Mouse (Mus musculus) heart, embryonic 14.5 days (tissue): ENCODE data around the gene Dmwd. TPM values are rescaled to one million over a fixed set of nuclear protein-coding genes. Genes with fewer than 3 reads are reported as not detected.

Source experiments
- ATAC-seq: fragments of 200-750 bp; cut with Nextera tagmentation; 2 replicates; pipeline ENCODE4 v1.8.0; 2017; ENCODE audit warnings: low read depth, moderate TSS enrichment; ENCODE audit not compliant: insufficient number of reproducible peaks, insufficient read depth, low FRiP score
- H3K27ac ChIP-seq, 2 experiments: fragments of 200-500 bp in 1 of 2; fragments of 300-500 bp in 1 of 2; sonication (generic) in 1 of 2; replicated peaks in 1 of 2; 2 replicates each; pipeline ENCODE4 v1.5.1; 2012 to 2014; ENCODE audit warnings: low read depth in 2 of 2, low read length in 2 of 2, control low read depth in 1 of 2, mild to moderate bottlenecking in 1 of 2, mixed read lengths in 1 of 2; ENCODE audit not compliant: control insufficient read depth in 1 of 2, insufficient read depth in 1 of 2
- H3K27me3 ChIP-seq: fragments of 300-500 bp; sonication (generic); 2 replicates; pipeline ENCODE4 v1.6.1; 2014; ENCODE audit warnings: mild to moderate bottlenecking, low read length, control low read depth; ENCODE audit not compliant: control insufficient read depth, insufficient read depth
- H3K36me3 ChIP-seq: fragments of 300-500 bp; sonication (generic); 2 replicates; pipeline ENCODE4 v1.6.1; 2014; ENCODE audit warnings: mild to moderate bottlenecking, control low read depth, low read length, mixed read lengths; ENCODE audit not compliant: control insufficient read depth, insufficient read depth
- H3K4me1 ChIP-seq, 2 experiments: fragments of 200-500 bp in 1 of 2; fragments of 300-500 bp in 1 of 2; sonication (generic) in 1 of 2; 2 replicates each; pipeline ENCODE4 v1.6.1; 2012 to 2014; ENCODE audit warnings: low read length in 2 of 2, control low read depth in 1 of 2, mixed read lengths in 1 of 2; ENCODE audit not compliant: control insufficient read depth in 2 of 2, insufficient read depth in 2 of 2
- H3K4me2 ChIP-seq: fragments of 300-500 bp; sonication (generic); 2 replicates; pipeline ENCODE4 v1.6.1; 2014; ENCODE audit warnings: mild to moderate bottlenecking, low read length
- H3K4me3 ChIP-seq, 2 experiments: fragments of 200-500 bp in 1 of 2; fragments of 300-500 bp in 1 of 2; sonication (generic) in 1 of 2; 2 replicates each; pipeline ENCODE4 v1.5.1; 2012 to 2014; ENCODE audit warnings: low read length in 2 of 2, mild to moderate bottlenecking in 2 of 2, control low read depth in 1 of 2, low read depth in 1 of 2, moderate library complexity in 1 of 2; ENCODE audit not compliant: control insufficient read depth in 1 of 2, insufficient read depth in 1 of 2
- H3K9ac ChIP-seq: fragments of 300-500 bp; sonication (generic); 2 replicates; pipeline ENCODE4 v1.6.1; 2014; ENCODE audit warnings: mild to moderate bottlenecking, low read length
- H3K9me3 ChIP-seq: fragments of 300-500 bp; sonication (generic); 2 replicates; pipeline ENCODE4 v1.6.1; 2016; ENCODE audit warnings: low read length, control low read depth; ENCODE audit not compliant: control insufficient read depth
- WGBS: fragments of 180-500 bp; shearing (Covaris S2); extraction: QIAGEN DNeasy Blood & Tissue Kit; methylation state at CpG from one replicate; pipeline ENCODE4 v1.1.7; 2014; 5-methylcytosine and 5-hydroxymethylcytosine counted together
- polyA plus RNA-seq: library from polyadenylated mRNA; unstranded; fragments of >200 nt; fragmentation: Nextera tagmentation; extraction: Ambion mirVana; gene quantifications from 2 replicates; pipeline ENCODE4 v1.2.1, GENCODE M21; 2014

Dmwd gene
- polyA plus RNA-seq, 1 experiment from 2014 or later, result 19.6 TPM

- Histone ChIP-seq H3K4me2 (peak overlapping the region; percentile 87), H3K4me1 (peaks cover 30 to 45% of the 10 kb centered on the region in 2 experiments), H3K36me3 (peaks cover 33% of the 10 kb centered on the region), H3K9ac (peak overlapping the region; percentile 96), H3K9me3 (no peaks in the 10 kb centered on the region), H3K4me3 (peak overlapping the region; percentile 79 to 89), H3K27me3 (no peaks in the 10 kb centered on the region), H3K27ac (peak overlapping the region; percentile 92 to 100)
- WGBS, result under 1% methylated on average over 18 of the region's 19 CpGs
- no peak for ATAC-seq
Measured at GRCm38 (mm10) chr7:19095751-19096110, 19.7 kb downstream of the Dmwd start.

DNA sequence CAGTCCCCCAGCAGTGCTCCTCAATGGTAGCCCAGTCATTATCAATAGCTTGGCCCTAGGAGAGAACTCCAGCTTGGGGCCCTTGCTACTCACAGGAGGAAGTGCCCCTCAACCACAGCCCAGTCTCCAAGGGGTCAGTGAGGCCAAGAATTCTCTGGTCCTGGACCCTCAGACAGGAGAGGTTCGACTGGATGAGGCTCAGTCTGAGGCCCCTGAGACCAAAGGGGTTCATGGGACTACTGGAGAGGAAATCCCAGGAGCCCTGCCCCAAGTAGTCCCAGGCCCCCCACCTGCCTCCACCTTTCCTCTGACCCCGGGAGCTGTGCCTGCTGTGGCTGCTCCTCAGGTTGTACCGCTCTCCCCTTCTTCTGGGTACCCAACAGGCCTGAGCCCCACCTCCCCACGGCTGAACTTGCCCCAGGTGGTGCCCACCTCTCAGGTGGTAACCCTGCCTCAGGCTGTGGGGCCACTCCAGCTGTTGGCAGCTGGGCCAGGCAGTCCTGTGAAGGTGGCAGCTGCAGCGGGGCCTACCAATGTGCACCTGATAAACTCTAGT is 20.5 kb downstream of the Dmwd start:
- no peak for ATAC-seq
- Histone ChIP-seq H3K9ac (peak overlapping the region; percentile 96), H3K27me3 (no peaks in the 10 kb centered on the region), H3K4me2 (peak overlapping the region; percentile 87), H3K9me3 (no peaks in the 10 kb centered on the region), H3K36me3 (peaks cover 28% of the 10 kb centered on the region), H3K4me3 (peak overlapping the region; percentile 79 to 89), H3K4me1 (peaks cover 30 to 45% of the 10 kb centered on the region in 2 experiments), H3K27ac (peak overlapping the region; percentile 92 to 100)
- WGBS, result 41% methylated on average over 5 of the region's 5 CpGs

- WGBS, result 38% methylated on average over 2 of the region's 2 CpGs
- no peak overlapping the region; the same call in 1 of the 2 replicates for H3K9ac ChIP-seq
Measured at GRCm38 (mm10) chr7:19097217-19097616, 21.2 kb downstream of the Dmwd start.

GRCm38 (mm10) chr7:19097863-19098262 is 21.8 kb downstream of the Dmwd start:
- Histone ChIP-seq H3K27ac (no peak overlapping the region), H3K9me3 (0 out of 2 replicates have a peak, but pooled peaks cover 2% of the 10 kb centered on the region), H3K4me3 (no peak overlapping the region), H3K4me1 (peaks cover 18 to 32% of the 10 kb centered on the region in 2 experiments), H3K9ac (no peak overlapping the region), H3K27me3 (no peaks in the 10 kb centered on the region), H3K36me3 (peaks cover 23% of the 10 kb centered on the region), H3K4me2 (no peak overlapping the region)
- no peak for ATAC-seq

More at GRCm38 (mm10) chr7:19097217-19097616, 21.2 kb downstream of the Dmwd start:
- ATAC-seq, result no peak
- Histone ChIP-seq H3K27ac (no peak overlapping the region), H3K4me3 (no peak overlapping the region), H3K4me2 (no peak overlapping the region), H3K27me3 (no peaks in the 10 kb centered on the region), H3K4me1 (peaks cover 24 to 38% of the 10 kb centered on the region in 2 experiments), H3K9me3 (no peaks in the 10 kb centered on the region), H3K36me3 (peaks cover 23% of the 10 kb centered on the region)

GRCm38 (mm10) chr7:19098811-19099210 is 22.8 kb downstream of the Dmwd start:
- peaks cover 23% of the 10 kb centered on the region for H3K36me3 ChIP-seq
- peaks cover 9% of the 10 kb centered on the region; the same call in 1 of the 2 replicates for H3K9me3 ChIP-seq
- H3K27me3 ChIP-seq, result no peaks in the 10 kb centered on the region
- H3K4me2 ChIP-seq, result no peak overlapping the region
- H3K4me1 ChIP-seq, result peaks cover 13 to 26% of the 10 kb centered on the region in 2 experiments
- H3K9ac ChIP-seq, result no peak overlapping the region
- 65% methylated on average over 7 of the region's 7 CpGs for WGBS
- H3K4me3 ChIP-seq, result no peak overlapping the region
- no peak overlapping the region for H3K27ac ChIP-seq
- ATAC-seq, result no peak

GRCm38 (mm10) chr7:19100290-19100689 is 24.3 kb downstream of the Dmwd start:
- no peak overlapping the region for H3K4me3 ChIP-seq
- no peak overlapping the region for H3K4me2 ChIP-seq
- ATAC-seq, result no peak
- H3K27me3 ChIP-seq, result no peaks in the 10 kb centered on the region
- H3K9me3 ChIP-seq, result peaks cover 9% of the 10 kb centered on the region; the same call in 1 of the 2 replicates
- H3K27ac ChIP-seq, result no peak overlapping the region
- no peak overlapping the region for H3K9ac ChIP-seq
- peaks cover 23% of the 10 kb centered on the region for H3K36me3 ChIP-seq
- H3K4me1 ChIP-seq, result peaks cover 13 to 26% of the 10 kb centered on the region in 2 experiments
- WGBS, result 90% methylated on average over 1 of the region's 1 CpGs

- H3K27ac ChIP-seq, result no peak overlapping the region
- H3K9me3 ChIP-seq, result peaks cover 9% of the 10 kb centered on the region; the same call in 1 of the 2 replicates
- H3K27me3 ChIP-seq, result no peaks in the 10 kb centered on the region
- H3K36me3 ChIP-seq, result 0 out of 2 replicates have a peak, but pooled peaks cover 2% of the 10 kb centered on the region
- no peak overlapping the region for H3K4me2 ChIP-seq
- no peak for ATAC-seq
- peaks cover 0 to 7% of the 10 kb centered on the region in 2 experiments; a peak in 2 of 4 replicates for H3K4me1 ChIP-seq
- no peak overlapping the region for H3K4me3 ChIP-seq
- H3K9ac ChIP-seq, result no peak overlapping the region
Measured at GRCm38 (mm10) chr7:19103741-19104140, 27.7 kb downstream of the Dmwd start.

- Histone ChIP-seq H3K4me1 (peaks cover 0 to 7% of the 10 kb centered on the region in 2 experiments; a peak in 2 of 4 replicates), H3K27ac (no peak overlapping the region), H3K4me3 (no peak overlapping the region), H3K36me3 (no peaks in the 10 kb centered on the region), H3K9me3 (peaks cover 9% of the 10 kb centered on the region; the same call in 1 of the 2 replicates), H3K27me3 (no peaks in the 10 kb centered on the region), H3K9ac (no peak overlapping the region), H3K4me2 (no peak overlapping the region)
- ATAC-seq, result no peak
- 59% methylated on average over 2 of the region's 2 CpGs for WGBS
Measured at GRCm38 (mm10) chr7:19104486-19104885, 28.5 kb downstream of the Dmwd start.
